In genomic region chr15:8733669-8734362, GRCm38 (mm10) we compare ENCODE assay signal across 15 mouse cellular contexts. TPM values are rescaled to one million over a fixed set of nuclear protein-coding genes. Genes with fewer than 3 reads are reported as not detected.
DNase-seq lines count a peak whose midpoint lies in the region; ATAC-seq and TF ChIP-seq lines count a peak whose summit lies in the region.
"Had no signal": no experiment of that assay in that cellular context is flagged by ENCODE, and none has a peak within 500 bp of the region (broad histone marks: within the 10 kb centered on the region; RNA-seq: fewer than 3 reads in every experiment).

No protein-coding gene starts in this region.

- 0 out of 2 replicates have a peak overlapping the region, but pooled peaks have one; percentile 23 for H3K27ac ChIP-seq in hindbrain, embryonic 13.5 days
- no peak overlapping the region; the same call in 1 of the 2 replicates for H3K27ac ChIP-seq in hindbrain, embryonic 16.5 days (ENCODE audit: low read depth, low read length)
- no peak overlapping the region for H3K27ac ChIP-seq in midbrain, embryonic 11.5 days (ENCODE audit: low read depth, low read length)
- H3K27ac ChIP-seq in midbrain, embryonic 16.5 days (ENCODE audit: low read length), result no peak overlapping the region
- H3K27ac ChIP-seq in forebrain, postnatal 0 days (ENCODE audit: low read depth, low read length), result no peak overlapping the region
- H3K27ac ChIP-seq: embryonic facial prominence, embryonic 13.5 days; midbrain, embryonic 13.5 days had no signal

- H3K4me2 ChIP-seq in hindbrain, embryonic 13.5 days, result no peak overlapping the region
- H3K4me2 ChIP-seq in hindbrain, embryonic 16.5 days (ENCODE audit: low read length), result no peak overlapping the region
- H3K4me2 ChIP-seq in midbrain, embryonic 11.5 days, result no peak overlapping the region
- H3K4me2 ChIP-seq in midbrain, embryonic 16.5 days (ENCODE audit: low read length), result no peak overlapping the region
- H3K4me2 ChIP-seq in forebrain, postnatal 0 days (ENCODE audit: low read depth), result no peak overlapping the region
- H3K4me2 ChIP-seq: embryonic facial prominence, embryonic 13.5 days; midbrain, embryonic 13.5 days had no signal

- WGBS in hindbrain, embryonic 13.5 days, result 30% methylated on average over 7 of the region's 7 CpGs
- 22% methylated on average over 7 of the region's 7 CpGs for WGBS in hindbrain, embryonic 16.5 days
- 32% methylated on average over 7 of the region's 7 CpGs for WGBS in midbrain, embryonic 11.5 days
- WGBS in midbrain, embryonic 16.5 days, result 23% methylated on average over 7 of the region's 7 CpGs
- 15% methylated on average over 7 of the region's 7 CpGs for WGBS in forebrain, postnatal 0 days

- H3K9me3 ChIP-seq in hindbrain, embryonic 13.5 days, result no peaks in the 10 kb centered on the region
- no peaks in the 10 kb centered on the region for H3K9me3 ChIP-seq in hindbrain, embryonic 16.5 days (ENCODE audit: control insufficient read depth, low read length)
- no peaks in the 10 kb centered on the region for H3K9me3 ChIP-seq in midbrain, embryonic 11.5 days (ENCODE audit: control insufficient read depth, low read length)
- H3K9me3 ChIP-seq in midbrain, embryonic 16.5 days (replicated peaks; ENCODE audit: control insufficient read depth, low read length, poor library complexity, severe bottlenecking), result no peaks in the 10 kb centered on the region
- H3K9me3 ChIP-seq in forebrain, postnatal 0 days (ENCODE audit: low read length), result no peaks in the 10 kb centered on the region
- H3K9me3 ChIP-seq: embryonic facial prominence, embryonic 13.5 days; midbrain, embryonic 13.5 days had no signal

- intact Hi-C loops in left cerebral cortex, postnatal 14 days (cut with DNase I), result no loop called here

- H3K36me3 ChIP-seq in hindbrain, embryonic 13.5 days, result no peaks in the 10 kb centered on the region
- H3K36me3 ChIP-seq in hindbrain, embryonic 16.5 days (ENCODE audit: control insufficient read depth, insufficient read depth, low read length), result no peaks in the 10 kb centered on the region
- H3K36me3 ChIP-seq in midbrain, embryonic 11.5 days (ENCODE audit: control insufficient read depth, insufficient read depth, low read length), result no peaks in the 10 kb centered on the region
- H3K36me3 ChIP-seq in midbrain, embryonic 16.5 days (ENCODE audit: control insufficient read depth, insufficient read depth, low read length), result no peaks in the 10 kb centered on the region
- no peaks in the 10 kb centered on the region for H3K36me3 ChIP-seq in forebrain, postnatal 0 days (ENCODE audit: insufficient read depth)
- H3K36me3 ChIP-seq: embryonic facial prominence, embryonic 13.5 days; midbrain, embryonic 13.5 days had no signal

- ATAC-seq in hindbrain, embryonic 13.5 days (ENCODE audit: low FRiP score), result no peak
- ATAC-seq in hindbrain, embryonic 16.5 days, result no peak; the same call in 1 of the 2 replicates
- ATAC-seq in midbrain, embryonic 11.5 days (ENCODE audit: low FRiP score), result no peak
- no peak for ATAC-seq in midbrain, embryonic 16.5 days
- ATAC-seq in forebrain, postnatal 0 days, result peak; percentile 51
- ATAC-seq: midbrain, embryonic 13.5 days had no signal

- H3K27me3 ChIP-seq in hindbrain, embryonic 13.5 days, result no peaks in the 10 kb centered on the region
- H3K27me3 ChIP-seq in hindbrain, embryonic 16.5 days (replicated peaks; ENCODE audit: control insufficient read depth, insufficient read depth, low read length), result no peaks in the 10 kb centered on the region
- no peaks in the 10 kb centered on the region for H3K27me3 ChIP-seq in midbrain, embryonic 11.5 days (ENCODE audit: control insufficient read depth, insufficient read depth, low read length)
- H3K27me3 ChIP-seq in midbrain, embryonic 16.5 days (ENCODE audit: control insufficient read depth, insufficient read depth, low read depth, low read length), result no peaks in the 10 kb centered on the region
- no peaks in the 10 kb centered on the region for H3K27me3 ChIP-seq in forebrain, postnatal 0 days (ENCODE audit: insufficient read depth, low read length)
- H3K27me3 ChIP-seq: embryonic facial prominence, embryonic 13.5 days; midbrain, embryonic 13.5 days had no signal

- no peak for TF ChIP-seq CTCF in forebrain, postnatal 0 days (IDR thresholded peaks at IDR 0.05; ENCODE audit: low read depth)

- no peak overlapping the region for H3K9ac ChIP-seq in hindbrain, embryonic 13.5 days
- H3K9ac ChIP-seq in hindbrain, embryonic 16.5 days (ENCODE audit: low read depth, low read length), result no peak overlapping the region
- H3K9ac ChIP-seq in midbrain, embryonic 11.5 days (ENCODE audit: low read length), result no peak overlapping the region
- H3K9ac ChIP-seq in midbrain, embryonic 16.5 days (ENCODE audit: low read depth, low read length), result no peak overlapping the region
- H3K9ac ChIP-seq in forebrain, postnatal 0 days, result no peak overlapping the region
- H3K9ac ChIP-seq: embryonic facial prominence, embryonic 13.5 days; midbrain, embryonic 13.5 days had no signal

- H3K4me1 ChIP-seq in hindbrain, embryonic 13.5 days (replicated peaks), result 0 out of 2 replicates have a peak, but pooled peaks cover 6% of the 10 kb centered on the region
- no peaks in the 10 kb centered on the region for H3K4me1 ChIP-seq in hindbrain, embryonic 16.5 days (ENCODE audit: control insufficient read depth, insufficient read depth, low read depth, low read length)
- 0 out of 2 replicates have a peak, but pooled peaks cover 3% of the 10 kb centered on the region for H3K4me1 ChIP-seq in midbrain, embryonic 11.5 days (ENCODE audit: control insufficient read depth, insufficient read depth, low read length)
- H3K4me1 ChIP-seq in midbrain, embryonic 16.5 days (ENCODE audit: control insufficient read depth, insufficient read depth, low read length), result no peaks in the 10 kb centered on the region
- no peaks in the 10 kb centered on the region for H3K4me1 ChIP-seq in forebrain, postnatal 0 days (ENCODE audit: insufficient read depth)
- H3K4me1 ChIP-seq: midbrain, embryonic 13.5 days had no signal

- no peak overlapping the region for H3K4me3 ChIP-seq in hindbrain, embryonic 13.5 days
- H3K4me3 ChIP-seq in hindbrain, embryonic 16.5 days (ENCODE audit: low read length), result no peak overlapping the region
- no peak overlapping the region for H3K4me3 ChIP-seq in midbrain, embryonic 11.5 days (ENCODE audit: low read depth, low read length)
- no peak overlapping the region for H3K4me3 ChIP-seq in midbrain, embryonic 16.5 days (ENCODE audit: low read depth, low read length)
- no peak overlapping the region for H3K4me3 ChIP-seq in forebrain, postnatal 0 days (ENCODE audit: low read depth, low read length)
- H3K4me3 ChIP-seq: embryonic facial prominence, embryonic 13.5 days; midbrain, embryonic 13.5 days had no signal

- DNase-seq in midbrain, embryonic 11.5 days (ENCODE audit: low spot score, missing footprints), result peak; percentile 83
- no peak for DNase-seq in forebrain, postnatal 0 days
- peak; percentile 32 for DNase-seq in retina, postnatal 1 day
- DNase-seq in urinary bladder, postnatal 10 days (ENCODE audit: low spot score), result no peak
- DNase-seq in left cerebral cortex, postnatal 14 days (ENCODE audit: low spot score in 2 of 2), result no peak
- DNase-seq: adrenal gland, postnatal 14 days; cerebellum, adult 11 months; gastrocnemius, postnatal 14 days; kidney, postnatal 10 days had no signal

RNA-seq across cellular contexts. Expression of gene Slc1a3, which starts 23.3 kb away (rescaled TPM):
- 161 and 176 TPM in 2 replicates for polyA plus RNA-seq in hindbrain, embryonic 13.5 days (2015; fragmentation: Nextera tagmentation; extraction: Ambion mirVana)
- 256 and 264 TPM in 2 replicates for polyA plus RNA-seq in hindbrain, embryonic 16.5 days (2015; fragmentation: Nextera tagmentation; extraction: Ambion mirVana)
- polyA plus RNA-seq in midbrain, embryonic 11.5 days (2014; fragmentation: Nextera tagmentation; extraction: Ambion mirVana), result 33.5 and 39.5 TPM in 2 replicates
- polyA plus RNA-seq in midbrain, embryonic 16.5 days (2015; fragmentation: Nextera tagmentation; extraction: Ambion mirVana), result 106 and 142 TPM in 2 replicates
- total RNA-seq in forebrain, postnatal 0 days (2014; rRNA removed), result 210 and 234 TPM in 2 replicates
- 147 and 192 TPM in 2 replicates for polyA plus RNA-seq in forebrain, postnatal 0 days (2015; fragmentation: Nextera tagmentation; extraction: Ambion mirVana)
- 100 to 1,000 TPM; 377 to 379 TPM for total RNA-seq in left cerebral cortex, postnatal 14 days (2021)
- total RNA-seq: MEL had no signal

Comparison
In these comparisons a context has a peak if more than half of its experiments do, and no peak if none do; other contexts are left out.
1. DNase-seq: peak in midbrain, embryonic 11.5 days (single experiment) and retina, postnatal 1 day (single experiment); none in forebrain, postnatal 0 days (single experiment), urinary bladder, postnatal 10 days (single experiment) and left cerebral cortex, postnatal 14 days (0 of 2).